Mouse (Mus musculus): Measurements from ENCODE around the gene Nlrc5.

GRCm38 (mm10) chr8:94485288-94485687, 51.1 kb downstream of the Nlrc5 start:
- TF ChIP-seq GATA1 (IDR thresholded peaks at IDR 0.05; ENCODE audit: borderline replicate concordance, low read length) (no peak), FLI1 (IDR thresholded peaks at IDR 0.05; ENCODE audit: low read length) (no peak)

All from megakaryocyte, embryonic 14.5 days (primary cell).